Mouse (Mus musculus): Measurements from ENCODE around the gene Vmn1r55.

DNA sequence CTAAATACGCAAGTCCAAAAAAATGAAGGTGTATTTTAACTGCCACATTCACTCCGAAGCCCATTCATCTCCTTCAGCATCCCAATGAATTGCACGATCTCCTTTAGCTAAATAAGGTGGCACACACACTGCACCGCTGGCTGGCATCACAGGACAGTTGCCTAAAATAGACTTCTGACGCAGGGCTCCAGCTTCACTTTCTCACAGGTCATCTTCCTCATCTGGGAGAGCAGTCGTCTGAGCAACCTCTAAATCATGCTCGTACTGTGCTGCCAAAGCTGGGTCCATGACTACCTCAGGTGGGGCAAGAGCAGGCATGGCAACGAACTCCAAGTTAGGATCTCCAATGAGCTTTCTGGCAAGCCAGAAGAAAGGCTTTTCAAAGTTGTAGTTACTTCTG, 24.4 kb downstream of the Vmn1r55 start:
- TF ChIP-seq CTCF (IDR thresholded peaks at IDR 0.05) (no peak), EP300 (IDR thresholded peaks at IDR 0.05) (no peak)
